Mouse (Mus musculus) E14TG2a.4 (cell line): ENCODE measurements around the gene Srcin1.
A peak's percentile ranks its signal among the peaks of the same experiment; 100 is the strongest.

Experiments used
- H3K27me3 ChIP-seq: 2 replicates; pipeline ENCODE4 v1.6.1; 2014; ENCODE audit warnings: low read length, control low read depth; ENCODE audit not compliant: insufficient read depth
- H3K36me3 ChIP-seq: 2 replicates; pipeline ENCODE4 v1.6.1; 2014; ENCODE audit warnings: low read length, control low read depth; ENCODE audit not compliant: insufficient read depth
- H3K4me1 ChIP-seq: replicated peaks from 2 replicates; pipeline ENCODE4 v1.6.1; 2014; ENCODE audit warnings: low read depth, low read length, control low read depth
- H3K4me3 ChIP-seq: replicated peaks from 2 replicates; pipeline ENCODE4 v1.5.1; 2014; ENCODE audit warnings: mild to moderate bottlenecking, low read length
- H3K9me3 ChIP-seq: 2 replicates; pipeline ENCODE4 v1.6.1; 2014; ENCODE audit warnings: low read length, control low read depth
- CTCF ChIP-seq: conservative IDR thresholded peaks from 2 replicates; pipeline ENCODE4 v1.5.1; 2014; ENCODE audit warnings: low read length
- NANOG ChIP-seq: IDR thresholded peaks from 2 replicates; pipeline ENCODE4 v1.6.1; 2014; ENCODE audit warnings: borderline replicate concordance, low read length, mixed read lengths
- POU5F1 ChIP-seq: IDR thresholded peaks from 2 replicates; pipeline ENCODE4 v1.6.1; 2014; ENCODE audit warnings: low read length, borderline replicate concordance

Gene Srcin1

DNA sequence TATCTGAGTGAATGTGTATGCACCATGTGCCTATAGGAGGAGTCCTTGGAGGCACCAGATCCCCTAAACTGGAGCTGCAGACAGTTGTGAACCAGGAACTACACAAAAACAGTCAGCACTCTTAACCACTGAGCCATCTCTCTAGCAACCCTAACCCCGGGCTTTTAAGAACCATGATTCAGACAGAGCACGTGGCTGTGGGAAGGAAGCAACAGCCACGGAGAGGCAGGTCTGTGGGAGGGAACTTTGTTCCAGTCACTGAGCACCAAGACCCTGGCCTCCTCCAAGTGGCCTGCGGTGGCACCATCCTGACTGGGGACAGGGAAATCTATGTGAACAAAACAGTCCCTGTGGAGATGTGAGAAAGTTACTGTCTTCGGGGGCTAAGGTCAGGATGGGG is 15.9 kb upstream of the Srcin1 start:
- Histone ChIP-seq H3K36me3 (no peaks in the 10 kb centered on the region), H3K9me3 (no peaks in the 10 kb centered on the region), H3K4me3 (no peak overlapping the region), H3K4me1 (peaks cover 28% of the 10 kb centered on the region), H3K27me3 (peaks cover 12% of the 10 kb centered on the region)
- no peak for TF ChIP-seq NANOG
- TF ChIP-seq POU5F1 = no peak
- TF ChIP-seq CTCF = no peak

- Histone ChIP-seq H3K27me3 (peaks cover 15% of the 10 kb centered on the region), H3K4me1 (peaks cover 32% of the 10 kb centered on the region), H3K4me3 (peak overlapping the region; percentile 58), H3K36me3 (no peaks in the 10 kb centered on the region), H3K9me3 (no peaks in the 10 kb centered on the region)
- TF ChIP-seq POU5F1 (no peak), NANOG (no peak), CTCF (no peak)
Measured at GRCm38 (mm10) chr11:97590227-97590960, 14.4 kb upstream of the Srcin1 start.

DNA sequence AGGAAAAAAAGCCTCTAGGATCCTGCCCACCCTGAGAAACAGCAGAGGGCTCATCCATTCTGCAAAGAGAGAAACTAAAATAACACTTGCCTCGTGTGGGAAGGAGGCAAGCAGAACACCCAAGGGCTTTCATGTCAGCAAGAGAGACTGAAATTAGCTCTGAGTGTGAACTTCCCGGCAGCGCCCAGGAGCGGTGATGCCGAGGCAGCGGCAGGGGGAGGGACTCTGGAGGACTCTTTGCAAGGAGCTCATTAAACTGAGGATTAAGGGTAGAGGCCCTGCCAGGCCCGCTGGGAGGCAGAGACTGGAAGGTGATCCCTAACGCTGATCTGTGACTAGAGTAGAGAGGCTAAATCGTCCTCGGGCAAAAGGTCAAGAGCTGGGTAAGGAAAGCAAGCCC is 13.2 kb upstream of the Srcin1 start:
- TF ChIP-seq CTCF (no peak), NANOG (no peak), POU5F1 (no peak)
- H3K4me1 ChIP-seq = peaks cover 27% of the 10 kb centered on the region
- H3K27me3 ChIP-seq = peaks cover 15% of the 10 kb centered on the region
- H3K9me3 ChIP-seq = no peaks in the 10 kb centered on the region
- H3K4me3 ChIP-seq = peak overlapping the region; percentile 35
- no peaks in the 10 kb centered on the region for H3K36me3 ChIP-seq

DNA sequence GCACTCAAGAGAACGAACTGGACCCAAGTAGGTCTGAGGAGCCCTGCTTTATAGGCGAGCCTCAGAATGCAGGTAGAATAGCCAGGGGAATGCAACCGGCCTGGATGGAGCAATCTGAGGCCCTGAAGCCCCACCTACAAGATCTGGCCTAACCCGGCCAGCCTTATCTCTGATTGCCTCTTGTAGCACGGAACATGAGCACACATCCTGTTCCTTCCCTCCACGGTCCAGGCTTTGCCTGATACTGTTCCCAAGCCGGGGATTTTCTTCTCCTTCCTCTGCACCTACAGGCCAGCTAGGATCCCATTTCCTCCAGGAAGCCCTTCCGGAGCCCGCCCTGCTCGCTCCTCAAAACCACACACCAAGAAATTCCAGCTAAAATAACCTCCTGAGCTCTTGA is 9.9 kb upstream of the Srcin1 start:
- Histone ChIP-seq H3K36me3 (no peaks in the 10 kb centered on the region), H3K27me3 (peaks cover 17% of the 10 kb centered on the region), H3K9me3 (no peaks in the 10 kb centered on the region), H3K4me1 (peaks cover 33% of the 10 kb centered on the region), H3K4me3 (no peak overlapping the region)
- TF ChIP-seq NANOG (no peak), POU5F1 (no peak), CTCF (no peak)

- peaks cover 9% of the 10 kb centered on the region; the same call in 1 of the 2 replicates for H3K27me3 ChIP-seq
- H3K4me1 ChIP-seq = peaks cover 36% of the 10 kb centered on the region
- H3K9me3 ChIP-seq = no peaks in the 10 kb centered on the region
- TF ChIP-seq POU5F1 = no peak
- no peak for TF ChIP-seq CTCF
- no peak for TF ChIP-seq NANOG
- no peaks in the 10 kb centered on the region for H3K36me3 ChIP-seq
- no peak overlapping the region for H3K4me3 ChIP-seq
Measured at GRCm38 (mm10) chr11:97584476-97584875, 8.5 kb upstream of the Srcin1 start.

DNA sequence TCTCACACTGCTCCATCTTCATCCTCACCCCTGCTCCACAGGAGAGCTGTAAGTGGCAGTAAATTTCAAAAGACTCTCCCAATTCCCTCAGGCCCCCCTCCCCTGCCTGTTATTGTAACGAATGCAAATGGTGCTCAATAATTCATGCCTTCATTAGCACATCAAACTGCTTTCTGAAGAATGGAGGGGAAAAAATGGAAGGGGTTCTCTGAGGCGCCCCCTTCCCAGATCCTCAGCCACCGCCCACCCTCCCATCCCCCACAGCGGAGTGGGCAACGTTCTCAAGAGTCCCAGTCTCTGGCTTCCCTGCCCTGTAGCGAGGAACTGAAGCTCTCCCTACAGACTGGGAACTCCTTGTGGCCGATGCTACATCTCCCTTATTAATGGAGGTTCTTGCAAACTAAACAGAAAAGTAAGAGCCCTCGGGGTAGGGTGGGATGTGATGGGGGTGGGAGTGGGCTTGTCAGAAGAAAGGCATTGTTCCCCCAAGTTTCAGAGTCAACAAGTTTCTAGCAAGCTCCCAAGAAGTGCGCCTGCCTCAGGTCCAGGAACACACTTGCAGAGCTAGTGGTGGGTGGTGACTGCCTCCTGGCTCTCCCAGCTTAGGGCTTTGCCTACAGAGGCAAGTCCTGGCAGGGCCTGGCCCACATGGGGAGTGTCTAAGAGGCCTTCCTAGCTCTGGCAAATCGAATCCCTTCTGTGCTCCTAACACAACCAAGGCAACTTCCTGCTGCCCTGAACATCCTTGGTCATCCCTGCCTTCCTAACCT is 3.3 kb upstream of the Srcin1 start:
- Histone ChIP-seq H3K27me3 (peaks cover 32% of the 10 kb centered on the region), H3K9me3 (no peaks in the 10 kb centered on the region), H3K4me1 (peaks cover 51% of the 10 kb centered on the region), H3K36me3 (no peaks in the 10 kb centered on the region), H3K4me3 (0 out of 2 replicates have a peak overlapping the region, but pooled peaks have one; percentile 1)
- TF ChIP-seq CTCF (no peak), NANOG (no peak), POU5F1 (no peak)

DNA sequence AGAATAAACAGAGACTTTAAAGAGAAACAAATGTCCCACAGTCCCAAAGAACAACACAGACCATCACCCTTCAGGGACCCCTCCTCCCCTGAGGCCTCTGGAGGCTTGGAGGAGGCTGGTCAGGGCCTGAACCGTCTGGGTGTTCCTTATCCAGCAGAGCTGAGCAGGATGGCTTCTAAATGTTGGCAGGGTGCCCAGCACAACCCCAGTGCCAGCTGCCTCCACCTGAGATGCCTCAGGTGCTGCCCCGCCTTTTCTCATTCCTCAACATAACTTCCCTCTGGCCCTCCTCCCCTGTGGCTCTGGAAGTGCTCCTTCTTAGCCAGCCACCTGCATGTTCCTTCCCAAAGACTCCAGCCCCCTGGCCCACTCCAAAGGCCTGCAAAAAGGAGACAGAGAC is 2.3 kb upstream of the Srcin1 start:
- Histone ChIP-seq H3K36me3 (no peaks in the 10 kb centered on the region), H3K4me3 (0 out of 2 replicates have a peak overlapping the region, but pooled peaks have one; percentile 7), H3K4me1 (peaks cover 60% of the 10 kb centered on the region), H3K9me3 (no peaks in the 10 kb centered on the region), H3K27me3 (peaks cover 42% of the 10 kb centered on the region)
- no peak for TF ChIP-seq CTCF
- TF ChIP-seq POU5F1 = no peak
- TF ChIP-seq NANOG = no peak

GRCm38 (mm10) chr11:97575638-97576037 is 348 bp downstream of the Srcin1 start:
- Histone ChIP-seq H3K27me3 (peaks cover 63% of the 10 kb centered on the region), H3K36me3 (no peaks in the 10 kb centered on the region), H3K4me3 (peak overlapping the region; percentile 84), H3K4me1 (peaks cover 77% of the 10 kb centered on the region), H3K9me3 (no peaks in the 10 kb centered on the region)
- TF ChIP-seq POU5F1 = no peak
- TF ChIP-seq CTCF = peak; percentile 84
